Mouse (Mus musculus): ENCODE measurements at regions not wholly inside any gene's neighbourhood (a gene's known extent, or its start where the extent isn't known, plus 50 kb on each side); places are given as distances from the start of the nearest gene placed in this dataset.

GRCm38 (mm10) chr9:84295891-84296290, 370.9 kb downstream of the Bckdhb start:
- no peak for TF ChIP-seq CTCF (IDR thresholded peaks at IDR 0.05; ENCODE audit: low read depth, low read length)
- no peak for TF ChIP-seq GATA1 (IDR thresholded peaks at IDR 0.05; ENCODE audit: borderline replicate concordance, low read length)
- no peak for TF ChIP-seq POLR2AphosphoS5 (IDR thresholded peaks at IDR 0.05; ENCODE audit: insufficient replicate concordance, low read depth, low read length)
- no peak for TF ChIP-seq TAL1 (conservative IDR thresholded peaks at IDR 0.05; ENCODE audit: low read depth, low read length)
- TF ChIP-seq GATA2 (IDR thresholded peaks at IDR 0.05; ENCODE audit: borderline replicate concordance, low read depth, low read length) = no peak

Data from G1E (cell line).